Mouse (Mus musculus): ENCODE data around the gene Cdkn1a. TPM values are rescaled to one million over a fixed set of nuclear protein-coding genes. Genes with fewer than 3 reads are reported as not detected.

The Cdkn1a gene
- polyA plus RNA-seq, 1 experiment from 2014 or later = 12.4 TPM

- no peak for TF ChIP-seq CTCF (IDR thresholded peaks at IDR 0.05; ENCODE audit: low read depth)
- no peak overlapping the region for H3K9ac ChIP-seq
- DNase-seq (no peak), ATAC-seq (ENCODE audit: insufficient read depth) (no peak)
- no peak overlapping the region for H3K4me3 ChIP-seq (ENCODE audit: low read depth, low read length)
- H3K9me3 ChIP-seq (ENCODE audit: low read depth, low read length) = no peaks in the 10 kb centered on the region
- H3K4me1 ChIP-seq (ENCODE audit: insufficient read depth) = no peaks in the 10 kb centered on the region; the same call in 1 of the 2 replicates
- H3K36me3 ChIP-seq (ENCODE audit: insufficient read depth) = no peaks in the 10 kb centered on the region
- H3K4me2 ChIP-seq = no peak overlapping the region
- WGBS = 60% methylated on average over 5 of the region's 5 CpGs
- H3K27ac ChIP-seq (ENCODE audit: low read depth) = no peak overlapping the region
- H3K27me3 ChIP-seq (ENCODE audit: insufficient read depth, low read length) = no peaks in the 10 kb centered on the region
These were observed 44.3 kb downstream of the Cdkn1a start for GRCm38 (mm10) chr17:29135066-29135465.

- DNase-seq = peak; percentile 17
- no peaks in the 10 kb centered on the region; the same call in 1 of the 2 replicates for H3K4me1 ChIP-seq (ENCODE audit: insufficient read depth)
- no peaks in the 10 kb centered on the region for H3K9me3 ChIP-seq (ENCODE audit: low read depth, low read length)
- H3K36me3 ChIP-seq (ENCODE audit: insufficient read depth) = no peaks in the 10 kb centered on the region
- no peak for ATAC-seq (ENCODE audit: insufficient read depth)
- 53% methylated on average over 6 of the region's 6 CpGs for WGBS
- no peak overlapping the region for H3K27ac ChIP-seq (ENCODE audit: low read depth)
- no peak for TF ChIP-seq CTCF (IDR thresholded peaks at IDR 0.05; ENCODE audit: low read depth)
- H3K4me3 ChIP-seq (ENCODE audit: low read depth, low read length) = no peak overlapping the region
- no peaks in the 10 kb centered on the region for H3K27me3 ChIP-seq (ENCODE audit: insufficient read depth, low read length)
- H3K9ac ChIP-seq = no peak overlapping the region; the same call in 1 of the 2 replicates
- no peak overlapping the region for H3K4me2 ChIP-seq
These were observed 45.5 kb downstream of the Cdkn1a start for GRCm38 (mm10) chr17:29136236-29136635.

- no peak overlapping the region for H3K4me3 ChIP-seq (ENCODE audit: low read depth, low read length)
- ATAC-seq (ENCODE audit: insufficient read depth) (no peak), DNase-seq (no peak)
- TF ChIP-seq CTCF (IDR thresholded peaks at IDR 0.05; ENCODE audit: low read depth) = no peak
- H3K9ac ChIP-seq = no peak overlapping the region
- no peak overlapping the region for H3K4me2 ChIP-seq
- no peaks in the 10 kb centered on the region for H3K9me3 ChIP-seq (ENCODE audit: low read depth, low read length)
- H3K27me3 ChIP-seq (ENCODE audit: insufficient read depth, low read length) = no peaks in the 10 kb centered on the region
- H3K36me3 ChIP-seq (ENCODE audit: insufficient read depth) = no peaks in the 10 kb centered on the region
- H3K4me1 ChIP-seq (ENCODE audit: insufficient read depth) = no peaks in the 10 kb centered on the region; the same call in 1 of the 2 replicates
- WGBS = 67% methylated on average over 7 of the region's 7 CpGs
- no peak overlapping the region for H3K27ac ChIP-seq (ENCODE audit: low read depth)
These were observed 47.1 kb downstream of the Cdkn1a start for GRCm38 (mm10) chr17:29137906-29138305.

GRCm38 (mm10) chr17:29141577-29141976 lies 50.8 kb downstream of the Cdkn1a start:
- Histone ChIP-seq H3K4me2 (no peak overlapping the region), H3K9ac (no peak overlapping the region), H3K9me3 (ENCODE audit: low read depth, low read length) (no peaks in the 10 kb centered on the region), H3K4me1 (ENCODE audit: insufficient read depth) (no peaks in the 10 kb centered on the region), H3K4me3 (ENCODE audit: low read depth, low read length) (no peak overlapping the region), H3K27me3 (ENCODE audit: insufficient read depth, low read length) (no peaks in the 10 kb centered on the region), H3K27ac (ENCODE audit: low read depth) (no peak overlapping the region), H3K36me3 (ENCODE audit: insufficient read depth) (no peaks in the 10 kb centered on the region)
- 66% methylated on average over 3 of the region's 3 CpGs for WGBS
- ATAC-seq (ENCODE audit: insufficient read depth) = no peak
- no peak for DNase-seq
- no peak for TF ChIP-seq CTCF (IDR thresholded peaks at IDR 0.05; ENCODE audit: low read depth)

GRCm38 (mm10) chr17:29143266-29143665 lies 52.5 kb downstream of the Cdkn1a start:
- WGBS = 73% methylated on average over 8 of the region's 8 CpGs

GRCm38 (mm10) chr17:29145101-29145500 lies 54.3 kb downstream of the Cdkn1a start:
- Histone ChIP-seq H3K27me3 (ENCODE audit: insufficient read depth, low read length) (no peaks in the 10 kb centered on the region), H3K4me2 (no peak overlapping the region), H3K9me3 (ENCODE audit: low read depth, low read length) (no peaks in the 10 kb centered on the region), H3K4me3 (ENCODE audit: low read depth, low read length) (no peak overlapping the region), H3K9ac (no peak overlapping the region), H3K27ac (ENCODE audit: low read depth) (no peak overlapping the region), H3K4me1 (ENCODE audit: insufficient read depth) (no peaks in the 10 kb centered on the region), H3K36me3 (ENCODE audit: insufficient read depth) (no peaks in the 10 kb centered on the region)
- DNase-seq (no peak), ATAC-seq (ENCODE audit: insufficient read depth) (no peak)
- WGBS = 91% methylated on average over 12 of the region's 12 CpGs
- no peak for TF ChIP-seq CTCF (IDR thresholded peaks at IDR 0.05; ENCODE audit: low read depth)

More at GRCm38 (mm10) chr17:29143266-29143665, 52.5 kb downstream of the Cdkn1a start:
- H3K4me2 ChIP-seq = no peak overlapping the region
- no peaks in the 10 kb centered on the region for H3K36me3 ChIP-seq (ENCODE audit: insufficient read depth)
- H3K9ac ChIP-seq = no peak overlapping the region
- no peaks in the 10 kb centered on the region for H3K27me3 ChIP-seq (ENCODE audit: insufficient read depth, low read length)
- no peak overlapping the region for H3K4me3 ChIP-seq (ENCODE audit: low read depth, low read length)
- H3K9me3 ChIP-seq (ENCODE audit: low read depth, low read length) = no peaks in the 10 kb centered on the region
- no peak for DNase-seq
- H3K27ac ChIP-seq (ENCODE audit: low read depth) = no peak overlapping the region
- no peak for TF ChIP-seq CTCF (IDR thresholded peaks at IDR 0.05; ENCODE audit: low read depth)
- H3K4me1 ChIP-seq (ENCODE audit: insufficient read depth) = no peaks in the 10 kb centered on the region
- no peak for ATAC-seq (ENCODE audit: insufficient read depth)

- no peak for ATAC-seq (ENCODE audit: insufficient read depth)
- TF ChIP-seq CTCF (IDR thresholded peaks at IDR 0.05; ENCODE audit: low read depth) = no peak
- Histone ChIP-seq H3K9ac (no peak overlapping the region; the same call in 1 of the 2 replicates), H3K27ac (ENCODE audit: low read depth) (no peak overlapping the region), H3K4me1 (ENCODE audit: insufficient read depth) (no peaks in the 10 kb centered on the region), H3K4me3 (ENCODE audit: low read depth, low read length) (no peak overlapping the region), H3K27me3 (ENCODE audit: insufficient read depth, low read length) (no peaks in the 10 kb centered on the region), H3K4me2 (no peak overlapping the region), H3K36me3 (ENCODE audit: insufficient read depth) (no peaks in the 10 kb centered on the region), H3K9me3 (ENCODE audit: low read depth, low read length) (no peaks in the 10 kb centered on the region)
- 69% methylated on average over 14 of the region's 14 CpGs for WGBS
- DNase-seq = no peak
These were observed 56.5 kb downstream of the Cdkn1a start for GRCm38 (mm10) chr17:29147273-29147672.

- Histone ChIP-seq H3K4me3 (ENCODE audit: low read depth, low read length) (no peak overlapping the region), H3K9me3 (ENCODE audit: low read depth, low read length) (no peaks in the 10 kb centered on the region), H3K36me3 (ENCODE audit: insufficient read depth) (no peaks in the 10 kb centered on the region), H3K4me1 (ENCODE audit: insufficient read depth) (no peaks in the 10 kb centered on the region), H3K27ac (ENCODE audit: low read depth) (no peak overlapping the region), H3K4me2 (no peak overlapping the region), H3K9ac (no peak overlapping the region), H3K27me3 (ENCODE audit: insufficient read depth, low read length) (no peaks in the 10 kb centered on the region)
- ATAC-seq (ENCODE audit: insufficient read depth) = no peak
- 60% methylated on average over 6 of the region's 6 CpGs for WGBS
- TF ChIP-seq CTCF (IDR thresholded peaks at IDR 0.05; ENCODE audit: low read depth) = no peak
- no peak for DNase-seq
These were observed 57.0 kb downstream of the Cdkn1a start for GRCm38 (mm10) chr17:29147773-29148172.

Measured in lung, embryonic 14.5 days (tissue).